Mouse (Mus musculus): ENCODE measurements around the gene Kcna2. TPM values are rescaled to one million over a fixed set of nuclear protein-coding genes. Genes with fewer than 3 reads are reported as not detected.
A peak's percentile ranks its signal among the peaks of the same experiment; 100 is the strongest.

Gene Kcna2
- polyA plus RNA-seq, 1 experiment = 0.15 TPM

DNA sequence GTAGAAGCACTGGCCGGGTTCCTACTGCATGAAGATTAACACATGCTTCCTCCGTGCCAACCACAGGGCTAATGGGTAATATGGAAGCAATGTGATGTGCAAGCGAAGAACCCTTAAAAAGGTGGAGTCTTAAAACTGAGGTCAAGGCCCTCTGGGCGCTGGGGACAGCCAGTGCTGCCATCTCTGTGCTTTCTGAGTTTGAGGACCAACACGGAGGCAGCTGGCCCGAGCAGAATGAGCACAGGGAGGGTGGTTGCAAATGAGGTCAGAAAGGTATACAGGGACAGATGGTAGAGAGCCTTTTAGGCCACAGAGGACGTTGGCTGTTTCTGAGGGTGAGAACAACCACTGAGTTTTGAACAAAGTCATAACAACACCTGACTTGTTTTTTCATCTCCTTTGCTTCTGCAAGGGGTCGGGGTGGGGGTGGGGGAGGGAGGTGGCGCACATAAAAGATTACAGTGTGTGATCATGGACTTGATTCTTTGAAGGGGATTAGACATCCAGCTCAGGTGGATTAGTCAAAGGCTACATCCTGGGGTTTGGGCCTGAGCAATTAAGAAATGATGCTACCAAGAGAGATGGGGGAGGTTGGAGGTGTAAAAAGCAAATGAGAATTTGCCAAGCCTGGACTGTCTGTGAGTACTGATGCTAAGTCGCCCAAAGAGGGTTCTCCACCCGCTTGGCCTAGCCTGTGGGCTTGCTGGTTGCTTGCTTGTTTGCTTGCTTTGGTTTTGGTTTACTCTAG, 10.4 kb upstream of the Kcna2 start:
- Histone ChIP-seq H3K27me3 (ENCODE audit: control insufficient read depth, insufficient read depth, low read length, poor library complexity, severe bottlenecking) (no peaks in the 10 kb centered on the region), H3K4me1 (ENCODE audit: control insufficient read depth, insufficient read depth, low read length) (no peaks in the 10 kb centered on the region)
- TF ChIP-seq POLR2A (IDR thresholded peaks at IDR 0.05; ENCODE audit: insufficient read depth, low read length) (no peak), CTCF (IDR thresholded peaks at IDR 0.05; ENCODE audit: low read depth, low read length) (no peak), EP300 (IDR thresholded peaks at IDR 0.05; ENCODE audit: insufficient read depth, low read depth, low read length) (no peak)

DNA sequence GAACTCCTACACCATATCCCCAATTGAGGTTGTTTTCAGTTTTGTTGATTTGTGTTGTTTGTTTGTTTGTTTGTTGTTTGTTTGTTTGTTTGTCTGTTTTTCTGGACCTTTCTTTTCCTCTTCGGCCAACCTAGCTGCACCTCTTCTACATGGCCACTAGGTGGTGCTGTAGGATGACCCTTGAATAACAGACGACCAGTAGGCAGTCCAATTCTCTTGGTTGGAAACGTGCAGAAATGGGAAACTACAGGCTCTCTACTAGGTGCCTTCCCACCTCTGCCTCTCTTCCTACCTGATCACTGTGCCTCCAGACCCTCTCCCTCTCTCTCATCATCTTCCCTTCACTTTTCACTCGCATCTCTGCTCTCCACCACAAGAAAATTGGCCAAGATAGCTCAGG, 6.9 kb upstream of the Kcna2 start:
- Histone ChIP-seq H3K4me3 (ENCODE audit: low read depth, low read length) (no peak overlapping the region), H3K27me3 (ENCODE audit: control insufficient read depth, insufficient read depth, low read length, poor library complexity, severe bottlenecking) (no peaks in the 10 kb centered on the region), H3K36me3 (ENCODE audit: control insufficient read depth, insufficient read depth, low read length, poor library complexity, severe bottlenecking) (no peaks in the 10 kb centered on the region), H3K4me1 (ENCODE audit: control insufficient read depth, insufficient read depth, low read length) (no peaks in the 10 kb centered on the region), H3K9me3 (replicated peaks; ENCODE audit: control insufficient read depth, insufficient read depth, low read length, poor library complexity, severe bottlenecking) (no peaks in the 10 kb centered on the region), H3K9ac (ENCODE audit: low read depth, poor library complexity, severe bottlenecking) (no peak overlapping the region), H3K27ac (ENCODE audit: insufficient read depth, low read length) (no peak overlapping the region)
- peak; percentile 61 for TF ChIP-seq CTCF (IDR thresholded peaks at IDR 0.05; ENCODE audit: low read depth, low read length)
- no peak for TF ChIP-seq EP300 (IDR thresholded peaks at IDR 0.05; ENCODE audit: insufficient read depth, low read depth, low read length)

More for the DNA sequence above, 10.4 kb upstream of the Kcna2 start:
- Histone ChIP-seq H3K9me3 (replicated peaks; ENCODE audit: control insufficient read depth, insufficient read depth, low read length, poor library complexity, severe bottlenecking) (no peaks in the 10 kb centered on the region), H3K4me3 (ENCODE audit: low read depth, low read length) (no peak overlapping the region), H3K27ac (ENCODE audit: insufficient read depth, low read length) (no peak overlapping the region), H3K36me3 (ENCODE audit: control insufficient read depth, insufficient read depth, low read length, poor library complexity, severe bottlenecking) (no peaks in the 10 kb centered on the region), H3K9ac (ENCODE audit: low read depth, poor library complexity, severe bottlenecking) (no peak overlapping the region)

- no peak overlapping the region for H3K4me3 ChIP-seq (ENCODE audit: low read depth, low read length)
- no peak for TF ChIP-seq POLR2A (IDR thresholded peaks at IDR 0.05; ENCODE audit: insufficient read depth, low read length)
- no peaks in the 10 kb centered on the region for H3K9me3 ChIP-seq (replicated peaks; ENCODE audit: control insufficient read depth, insufficient read depth, low read length, poor library complexity, severe bottlenecking)
Observed at GRCm38 (mm10) chr3:107096269-107096731, 4.6 kb upstream of the Kcna2 start.

DNA sequence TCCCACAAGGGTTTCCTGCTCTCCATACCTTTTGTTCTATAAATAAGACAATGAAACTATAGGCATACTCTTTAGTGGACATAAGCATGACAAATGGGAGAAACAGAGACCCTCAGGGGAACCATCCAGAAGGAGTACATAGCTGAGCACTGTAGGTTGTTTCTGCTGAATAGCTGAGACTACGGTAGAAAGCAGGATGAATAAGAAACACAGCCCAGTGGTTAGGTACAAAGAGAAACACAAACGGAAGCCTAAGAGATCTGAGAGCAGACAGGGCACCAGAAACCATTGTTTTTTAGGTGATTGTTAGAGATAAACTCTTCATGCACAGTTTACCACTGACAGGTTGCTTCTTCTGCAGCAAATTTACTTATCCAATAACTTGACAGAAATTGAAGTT, 1.1 kb upstream of the Kcna2 start:
- Histone ChIP-seq H3K4me3 (ENCODE audit: low read depth, low read length) (no peak overlapping the region), H3K36me3 (ENCODE audit: control insufficient read depth, insufficient read depth, low read length, poor library complexity, severe bottlenecking) (no peaks in the 10 kb centered on the region), H3K9me3 (replicated peaks; ENCODE audit: control insufficient read depth, insufficient read depth, low read length, poor library complexity, severe bottlenecking) (no peaks in the 10 kb centered on the region), H3K27ac (ENCODE audit: insufficient read depth, low read length) (no peak overlapping the region), H3K9ac (ENCODE audit: low read depth, poor library complexity, severe bottlenecking) (no peak overlapping the region), H3K4me1 (ENCODE audit: control insufficient read depth, insufficient read depth, low read length) (no peaks in the 10 kb centered on the region), H3K27me3 (ENCODE audit: control insufficient read depth, insufficient read depth, low read length, poor library complexity, severe bottlenecking) (peaks cover 14% of the 10 kb centered on the region)
- no peak for TF ChIP-seq POLR2A (IDR thresholded peaks at IDR 0.05; ENCODE audit: insufficient read depth, low read length)
- no peak for TF ChIP-seq EP300 (IDR thresholded peaks at IDR 0.05; ENCODE audit: insufficient read depth, low read depth, low read length)
- no peak for TF ChIP-seq CTCF (IDR thresholded peaks at IDR 0.05; ENCODE audit: low read depth, low read length)

More at GRCm38 (mm10) chr3:107096269-107096731, 4.6 kb upstream of the Kcna2 start:
- H3K36me3 ChIP-seq (ENCODE audit: control insufficient read depth, insufficient read depth, low read length, poor library complexity, severe bottlenecking) = no peaks in the 10 kb centered on the region
- H3K27me3 ChIP-seq (ENCODE audit: control insufficient read depth, insufficient read depth, low read length, poor library complexity, severe bottlenecking) = peaks cover 6% of the 10 kb centered on the region; the same call in 1 of the 2 replicates
- no peak overlapping the region for H3K27ac ChIP-seq (ENCODE audit: insufficient read depth, low read length)
- H3K9ac ChIP-seq (ENCODE audit: low read depth, poor library complexity, severe bottlenecking) = no peak overlapping the region
- no peaks in the 10 kb centered on the region for H3K4me1 ChIP-seq (ENCODE audit: control insufficient read depth, insufficient read depth, low read length)

DNA sequence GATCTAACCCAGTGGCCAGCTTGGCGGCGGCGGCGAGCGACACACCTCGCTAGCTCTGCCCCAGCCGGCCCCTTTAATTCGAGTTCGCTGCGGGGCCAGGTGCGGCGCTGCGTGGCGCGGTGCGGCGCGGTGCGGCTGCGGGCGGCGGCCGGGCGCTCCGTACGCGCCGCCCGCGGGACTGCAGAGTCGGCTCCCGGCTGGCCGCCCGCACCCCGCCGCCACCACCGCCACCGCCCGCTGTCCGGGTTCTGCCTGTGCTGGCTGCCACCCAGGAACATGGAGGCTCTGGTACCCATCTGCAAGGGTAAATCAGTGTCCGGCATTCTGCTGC, 475 bp downstream of the Kcna2 start:
- H3K27ac ChIP-seq (ENCODE audit: insufficient read depth, low read length) = no peak overlapping the region

GRCm38 (mm10) chr3:107101787-107102651, 1.1 kb downstream of the Kcna2 start:
- H3K4me3 ChIP-seq (ENCODE audit: low read depth, low read length) = peak overlapping the region; percentile 69
- H3K4me1 ChIP-seq (ENCODE audit: control insufficient read depth, insufficient read depth, low read length) = no peaks in the 10 kb centered on the region
- H3K36me3 ChIP-seq (ENCODE audit: control insufficient read depth, insufficient read depth, low read length, poor library complexity, severe bottlenecking) = no peaks in the 10 kb centered on the region
- TF ChIP-seq POLR2A (IDR thresholded peaks at IDR 0.05; ENCODE audit: insufficient read depth, low read length) (no peak), EP300 (IDR thresholded peaks at IDR 0.05; ENCODE audit: insufficient read depth, low read depth, low read length) (no peak), CTCF (IDR thresholded peaks at IDR 0.05; ENCODE audit: low read depth, low read length) (no peak)
- no peaks in the 10 kb centered on the region for H3K9me3 ChIP-seq (replicated peaks; ENCODE audit: control insufficient read depth, insufficient read depth, low read length, poor library complexity, severe bottlenecking)
- 0 out of 2 replicates have a peak overlapping the region, but pooled peaks have one; percentile 12 for H3K9ac ChIP-seq (ENCODE audit: low read depth, poor library complexity, severe bottlenecking)
- H3K27me3 ChIP-seq (ENCODE audit: control insufficient read depth, insufficient read depth, low read length, poor library complexity, severe bottlenecking) = peaks cover 14% of the 10 kb centered on the region
- no peak overlapping the region for H3K27ac ChIP-seq (ENCODE audit: insufficient read depth, low read length)

More for the DNA sequence above, 475 bp downstream of the Kcna2 start:
- Histone ChIP-seq H3K4me1 (ENCODE audit: control insufficient read depth, insufficient read depth, low read length) (no peaks in the 10 kb centered on the region), H3K9ac (ENCODE audit: low read depth, poor library complexity, severe bottlenecking) (0 out of 2 replicates have a peak overlapping the region, but pooled peaks have one; percentile 12), H3K27me3 (ENCODE audit: control insufficient read depth, insufficient read depth, low read length, poor library complexity, severe bottlenecking) (peaks cover 14% of the 10 kb centered on the region), H3K36me3 (ENCODE audit: control insufficient read depth, insufficient read depth, low read length, poor library complexity, severe bottlenecking) (no peaks in the 10 kb centered on the region), H3K4me3 (ENCODE audit: low read depth, low read length) (peak overlapping the region; percentile 69), H3K9me3 (replicated peaks; ENCODE audit: control insufficient read depth, insufficient read depth, low read length, poor library complexity, severe bottlenecking) (no peaks in the 10 kb centered on the region)
- TF ChIP-seq POLR2A (IDR thresholded peaks at IDR 0.05; ENCODE audit: insufficient read depth, low read length) = no peak
- TF ChIP-seq EP300 (IDR thresholded peaks at IDR 0.05; ENCODE audit: insufficient read depth, low read depth, low read length) = no peak
- no peak for TF ChIP-seq CTCF (IDR thresholded peaks at IDR 0.05; ENCODE audit: low read depth, low read length)

Data from ES-Bruce4 (cell line).